7 mouse cellular contexts compared by ENCODE assay signal in the genomic region with DNA sequence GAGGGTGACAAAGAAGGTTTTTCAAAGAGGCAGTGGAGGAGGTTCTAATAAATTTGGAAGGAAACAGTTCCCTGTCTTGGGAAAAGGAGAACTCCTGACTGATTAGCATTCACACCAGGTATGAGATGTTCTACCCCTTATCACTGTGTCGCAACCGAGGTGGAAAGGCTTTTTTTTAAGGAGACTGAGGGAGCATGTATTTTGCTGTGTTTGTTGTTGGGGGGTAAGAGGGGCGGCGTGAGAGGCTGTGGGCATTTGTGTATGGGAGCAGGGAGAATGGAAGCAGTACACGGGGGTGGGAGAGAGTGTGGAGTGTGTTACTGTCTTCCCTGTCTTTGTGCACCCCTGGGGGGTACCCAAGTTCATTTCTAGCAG.
DNase-seq lines count a peak whose midpoint lies in the region; ATAC-seq lines count a peak whose summit lies in the region.

No protein-coding gene starts in this region.

- no peak overlapping the region for H3K27ac ChIP-seq in embryonic facial prominence, embryonic 15.5 days (replicated peaks)
- H3K27ac ChIP-seq in intestine, embryonic 16.5 days (ENCODE audit: low read length) = no peak overlapping the region
- peak overlapping the region; percentile 93 for H3K27ac ChIP-seq in neural tube, embryonic 14.5 days (ENCODE audit: low read depth, low read length)

- peak overlapping the region; percentile 43 for H3K4me3 ChIP-seq in embryonic facial prominence, embryonic 15.5 days (replicated peaks)
- peak overlapping the region; percentile 41 for H3K4me3 ChIP-seq in intestine, embryonic 16.5 days (ENCODE audit: low read length)
- peak overlapping the region; percentile 46 for H3K4me3 ChIP-seq in neural tube, embryonic 14.5 days (ENCODE audit: low read depth, low read length)

- WGBS in embryonic facial prominence, embryonic 15.5 days = under 1% methylated on average over 5 of the region's 5 CpGs
- WGBS in intestine, embryonic 16.5 days = 1% methylated on average over 5 of the region's 5 CpGs
- 0% methylated on average over 5 of the region's 5 CpGs for WGBS in neural tube, embryonic 14.5 days

- ATAC-seq in embryonic facial prominence, embryonic 15.5 days (ENCODE audit: insufficient number of reproducible peaks, low FRiP score, low TSS enrichment, low read depth) = no peak
- ATAC-seq in intestine, embryonic 16.5 days = no peak
- peak; percentile 72 for ATAC-seq in neural tube, embryonic 14.5 days (ENCODE audit: low read depth)
- ATAC-seq in activated CD4-positive, CD25-positive, alpha-beta regulatory T cell, adult 4 months = no peak

- DNase-seq in retina, postnatal 1 day = peak; percentile 55
- DNase-seq in retina, embryonic 14.5 days (ENCODE audit: low spot score) = no peak
- no peak for DNase-seq in gastrocnemius, postnatal 14 days

- intact Hi-C loops in gastrocnemius, postnatal 14 days (cut with DNase I; ENCODE audit: low total_unique reads) = no loop called here

- no peaks in the 10 kb centered on the region for H3K36me3 ChIP-seq in embryonic facial prominence, embryonic 15.5 days
- no peaks in the 10 kb centered on the region for H3K36me3 ChIP-seq in intestine, embryonic 16.5 days (ENCODE audit: control insufficient read depth, insufficient read depth, low read length)
- no peaks in the 10 kb centered on the region for H3K36me3 ChIP-seq in neural tube, embryonic 14.5 days (ENCODE audit: control insufficient read depth, insufficient read depth, low read length)

- no peaks in the 10 kb centered on the region for H3K27me3 ChIP-seq in embryonic facial prominence, embryonic 15.5 days
- no peaks in the 10 kb centered on the region for H3K27me3 ChIP-seq in intestine, embryonic 16.5 days (replicated peaks; ENCODE audit: control insufficient read depth, insufficient read depth, low read length)
- no peaks in the 10 kb centered on the region for H3K27me3 ChIP-seq in neural tube, embryonic 14.5 days (ENCODE audit: control insufficient read depth, insufficient read depth, low read length)

- peak overlapping the region; percentile 70 for H3K4me2 ChIP-seq in embryonic facial prominence, embryonic 15.5 days (replicated peaks)
- peak overlapping the region; percentile 51 for H3K4me2 ChIP-seq in intestine, embryonic 16.5 days (ENCODE audit: low read depth, low read length)
- H3K4me2 ChIP-seq in neural tube, embryonic 14.5 days (ENCODE audit: low read depth, low read length) = peak overlapping the region; percentile 72

- peaks cover 15% of the 10 kb centered on the region; the same call in 1 of the 2 replicates for H3K4me1 ChIP-seq in embryonic facial prominence, embryonic 15.5 days
- peaks cover 9% of the 10 kb centered on the region; the same call in 1 of the 2 replicates for H3K4me1 ChIP-seq in intestine, embryonic 16.5 days (ENCODE audit: control insufficient read depth, insufficient read depth, low read length)
- H3K4me1 ChIP-seq in neural tube, embryonic 14.5 days (ENCODE audit: control insufficient read depth, insufficient read depth, low read length) = peaks cover 17% of the 10 kb centered on the region

- no peaks in the 10 kb centered on the region for H3K9me3 ChIP-seq in embryonic facial prominence, embryonic 15.5 days (replicated peaks)
- H3K9me3 ChIP-seq in intestine, embryonic 16.5 days (ENCODE audit: control insufficient read depth, low read length) = no peaks in the 10 kb centered on the region
- no peaks in the 10 kb centered on the region for H3K9me3 ChIP-seq in neural tube, embryonic 14.5 days (ENCODE audit: control insufficient read depth, low read length)

- H3K9ac ChIP-seq in embryonic facial prominence, embryonic 15.5 days = peak overlapping the region; percentile 31; the same call in 1 of the 2 replicates
- peak overlapping the region; percentile 42 for H3K9ac ChIP-seq in intestine, embryonic 16.5 days (ENCODE audit: low read depth, low read length)
- peak overlapping the region; percentile 81 for H3K9ac ChIP-seq in neural tube, embryonic 14.5 days (replicated peaks; ENCODE audit: low read depth, low read length)

Comparison
In these comparisons a context has a peak if more than half of its experiments do, and no peak if none do; other contexts are left out.
1. H3K9ac ChIP-seq: peak in every context shown above with its lines; median percentile 81 in neural tube, embryonic 14.5 days; 42 in intestine, embryonic 16.5 days; 31 in embryonic facial prominence, embryonic 15.5 days.